Mouse (Mus musculus) large intestine, adult 2 months (tissue): Measurements from ENCODE around the gene Myog. TPM values are rescaled to one million over a fixed set of nuclear protein-coding genes. Genes with fewer than 3 reads are reported as not detected.
A peak's percentile ranks its signal among the peaks of the same experiment; 100 is the strongest.
"Not testable (repeated sequence)": the region's sequence is repeated elsewhere in the genome, so short reads cannot be mapped to it uniquely, and the experiment has no call there.

Source experiments
- DNase-seq: peaks from one replicate; pipeline ENCODE4 v3.0.0-alpha.2; 2012; ENCODE audit warnings: low read depth, low spot score
- WGBS: fragments of 180-500 bp; shearing (Covaris S2); methylation state at CpG from one replicate; pipeline ENCODE4 v1.1.7; 2018; 5-methylcytosine and 5-hydroxymethylcytosine counted together
- polyA plus RNA-seq: library from polyadenylated mRNA; depleted of rRNA; stranded (reverse); fragments of >200 nt; gene quantifications from 2 replicates; pipeline ENCODE4 v1.2.3, GENCODE M21; 2012; rRNA removed

The Myog gene
- not detected in 2 replicates for polyA plus RNA-seq

DNA sequence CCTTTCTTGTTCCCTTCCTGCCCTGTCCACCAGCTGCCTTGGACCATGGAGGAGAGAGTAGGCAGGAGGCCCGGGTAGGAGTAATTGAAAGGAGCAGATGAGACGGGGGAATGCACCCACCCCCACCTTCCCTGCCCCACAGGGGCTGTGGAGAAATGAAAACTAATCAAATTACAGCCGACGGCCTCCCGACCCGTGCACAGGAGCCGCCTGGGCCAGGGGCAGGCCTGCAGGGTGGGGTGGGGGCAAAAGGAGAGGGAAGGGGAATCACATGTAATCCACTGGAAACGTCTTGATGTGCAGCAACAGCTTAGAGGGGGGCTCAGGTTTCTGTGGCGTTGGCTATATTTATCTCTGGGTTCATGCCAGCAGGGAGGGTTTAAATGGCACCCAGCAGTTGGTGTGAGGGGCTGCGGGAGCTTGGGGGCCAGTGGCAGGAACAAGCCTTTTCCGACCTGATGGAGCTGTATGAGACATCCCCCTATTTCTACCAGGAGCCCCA is at the start of gene Myog:
Gene Myog, plus strand, starts transcription at position 392 of the 502 bp plus-strand sequence.
- WGBS = 72% methylated on average over 11 of the region's 11 CpGs

DNA sequence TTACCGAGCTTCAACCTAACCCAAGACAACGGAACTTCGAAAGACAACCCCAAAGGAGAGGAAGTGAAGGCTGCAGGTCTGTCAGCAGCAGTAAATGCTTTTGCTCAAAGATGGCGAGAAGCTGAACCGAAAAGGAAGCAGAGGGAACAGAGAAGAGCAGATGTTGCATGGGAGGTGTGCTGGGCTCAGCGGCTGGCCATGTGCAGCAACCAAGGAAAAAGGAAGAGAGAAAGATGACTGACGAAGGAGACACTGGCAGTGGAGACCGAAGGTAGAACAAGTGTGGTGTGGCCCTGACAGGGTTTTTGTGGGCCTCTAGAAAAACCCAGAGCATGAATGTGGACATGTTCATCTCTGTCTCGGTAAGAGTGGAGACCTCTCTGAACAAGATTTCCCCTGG is 49.1 kb upstream of the Myog start:
- no peak for DNase-seq
- WGBS = 84% methylated on average over 9 of the region's 9 CpGs

More for the DNA sequence above, at the start of gene Myog:
- no peak for DNase-seq

DNA sequence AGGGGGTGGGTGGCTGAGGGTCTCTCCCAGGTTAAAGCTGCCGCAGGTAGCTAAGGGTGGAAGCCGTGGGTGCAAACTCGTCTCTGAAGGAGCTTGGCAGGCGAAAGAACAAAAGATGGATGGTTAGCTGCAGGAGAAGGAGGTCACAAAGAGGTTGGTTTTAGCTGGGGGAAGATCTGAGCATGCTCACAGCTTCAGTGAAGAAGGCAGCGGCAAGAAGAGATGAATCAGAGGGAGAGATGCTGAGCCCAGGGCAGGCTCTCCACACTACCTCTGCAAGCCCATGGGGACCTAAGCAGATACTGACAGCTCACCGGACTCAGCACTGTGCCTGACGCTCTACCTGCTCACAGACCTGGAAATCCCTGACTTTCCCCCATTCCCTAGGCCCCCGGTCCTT is 48.5 kb upstream of the Myog start:
- WGBS = 85% methylated on average over 8 of the region's 8 CpGs
- DNase-seq = no peak

DNA sequence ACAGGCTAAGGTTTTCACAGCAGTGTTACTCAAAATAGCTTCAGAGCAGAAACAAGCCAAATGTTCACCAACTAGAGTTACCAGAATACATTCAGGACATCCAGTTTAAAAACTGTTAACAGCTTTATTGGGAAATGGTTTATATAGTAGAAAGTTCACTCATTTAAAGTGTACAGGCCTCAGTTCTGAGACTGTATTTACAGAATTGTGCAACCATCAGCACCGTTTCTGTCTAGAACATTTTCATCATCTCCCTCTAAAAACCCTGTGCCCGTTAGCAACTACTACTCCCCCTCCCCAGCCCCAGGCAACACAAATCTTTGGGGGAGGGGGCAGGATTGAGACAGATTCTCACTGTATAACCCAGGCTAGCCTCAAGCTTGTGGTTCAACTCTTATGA is 47.5 kb upstream of the Myog start:
- DNase-seq = no peak
- 63% methylated on average over 2 of the region's 2 CpGs for WGBS

DNA sequence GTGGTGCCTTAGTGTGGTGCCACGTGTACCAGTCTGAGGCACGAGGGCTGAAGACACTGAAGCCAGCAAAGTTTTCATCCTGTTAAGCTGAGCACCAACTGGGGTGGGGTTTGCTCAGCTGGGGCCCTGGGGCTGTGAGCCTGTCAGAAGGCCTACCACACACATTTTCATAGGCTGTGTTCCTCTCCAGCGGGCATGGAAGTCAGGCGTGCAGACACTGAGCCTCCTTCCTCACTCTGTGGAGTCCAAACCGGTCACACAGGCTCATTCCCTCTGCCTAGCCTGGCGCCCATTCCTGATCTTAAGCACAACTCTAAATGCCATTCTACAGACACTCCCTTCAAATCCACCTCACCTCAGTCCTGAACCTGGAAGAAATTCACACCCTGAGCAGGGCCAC is 46.3 kb upstream of the Myog start:
- WGBS = 48% methylated on average over 6 of the region's 6 CpGs
- no peak for DNase-seq

DNA sequence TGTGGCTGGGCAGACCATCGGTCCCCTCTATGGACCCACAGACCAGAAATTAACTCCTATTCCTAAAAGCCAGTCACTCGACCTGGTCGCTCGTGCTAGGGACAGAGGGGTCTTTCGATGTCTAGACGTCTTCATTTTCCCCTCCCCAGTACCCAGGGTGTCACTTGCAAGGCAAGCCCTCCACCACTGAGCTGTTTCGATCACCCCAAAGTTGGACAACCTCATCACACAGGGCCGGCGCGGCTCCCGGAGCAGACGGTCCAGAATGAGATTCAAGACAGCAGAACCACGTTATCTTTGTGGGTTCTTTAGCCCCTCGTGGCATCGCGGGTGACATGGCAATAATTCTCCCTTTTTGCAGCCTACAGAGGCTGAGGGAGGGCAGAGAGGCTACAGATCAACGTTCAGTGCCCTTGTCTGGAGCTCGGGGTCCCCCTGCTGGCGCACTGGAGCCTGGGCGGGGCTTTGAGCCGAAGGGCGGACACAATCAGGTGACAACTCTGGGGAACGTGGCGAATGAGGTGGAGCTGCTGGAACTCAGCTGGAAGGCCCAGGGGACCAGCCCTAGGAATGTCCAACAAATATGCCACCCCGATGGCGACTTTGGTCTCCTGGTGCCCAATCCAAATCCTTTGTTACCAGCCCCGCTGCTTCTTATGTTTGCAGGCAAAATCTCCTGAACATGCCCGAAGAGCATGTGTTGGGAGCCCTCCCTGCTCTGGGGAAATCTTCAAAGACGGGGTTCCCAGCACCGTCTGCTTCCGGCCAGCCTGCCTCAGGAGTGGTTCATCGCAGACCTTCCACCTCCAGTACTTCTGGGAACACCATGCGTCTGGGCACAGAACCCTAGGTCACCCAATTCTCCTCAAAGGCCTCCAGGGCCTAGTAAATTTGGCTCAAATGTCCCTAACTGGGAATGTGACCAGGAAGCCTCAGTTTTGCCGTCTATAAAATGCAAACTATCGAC is 45.6 kb upstream of the Myog start:
- DNase-seq = peak; percentile 65
- 24% methylated on average over 35 of the region's 35 CpGs for WGBS

DNA sequence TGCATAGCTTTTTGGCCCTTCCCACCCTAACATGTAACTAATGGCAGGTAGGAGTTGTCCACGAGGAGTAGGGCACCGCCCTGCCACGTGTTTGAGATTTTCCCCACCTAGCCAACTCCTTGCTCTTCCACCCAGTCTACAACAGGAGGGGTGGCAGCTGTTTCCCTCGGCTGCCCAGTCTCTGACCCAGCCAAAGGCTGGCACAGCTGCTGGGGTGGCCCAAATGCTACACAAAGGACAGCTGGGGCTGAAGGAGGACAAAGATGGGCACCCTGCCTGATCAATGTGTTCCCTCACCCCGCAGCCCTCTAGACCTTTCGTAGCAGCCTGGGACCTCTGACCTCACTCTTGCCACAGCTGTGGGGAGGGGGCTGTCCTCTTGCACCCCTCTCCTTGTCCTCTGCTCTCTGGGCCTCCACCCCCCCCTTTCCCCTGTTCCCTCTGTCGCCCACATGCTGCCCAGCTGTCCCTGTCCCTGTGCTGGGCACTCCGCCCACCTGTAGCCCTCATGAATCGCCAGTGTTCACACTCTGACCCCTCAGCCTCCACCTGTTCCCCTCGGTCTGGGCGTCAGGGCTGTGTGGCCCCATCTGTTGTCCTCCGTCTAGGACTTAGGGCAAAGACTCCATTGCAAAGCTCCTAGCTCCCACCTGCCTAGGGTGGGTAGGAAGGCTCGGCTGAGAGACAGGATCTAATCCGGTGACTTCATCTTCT is 44.6 kb upstream of the Myog start:
- 67% methylated on average over 14 of the region's 14 CpGs for WGBS
- DNase-seq = no peak

DNA sequence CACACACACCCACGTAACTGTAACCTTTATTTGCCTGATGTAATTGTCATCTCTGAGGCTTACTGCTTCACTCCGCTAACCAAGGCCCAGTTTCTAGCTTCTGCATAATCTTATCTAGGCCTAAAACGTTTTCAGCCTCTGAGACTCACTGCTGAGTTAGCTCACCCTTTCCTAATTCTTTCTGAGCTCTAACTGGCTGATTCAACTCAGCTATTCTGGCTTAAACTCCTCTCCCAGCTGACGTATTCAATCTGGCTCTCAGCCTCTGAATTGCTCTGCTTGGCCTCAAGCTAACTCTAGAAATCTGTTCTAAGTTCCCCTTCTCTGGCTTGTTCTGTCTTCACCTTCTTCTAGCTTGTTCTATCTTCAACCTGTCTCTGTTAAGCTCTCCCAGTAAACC is 43.2 kb upstream of the Myog start:
- no peak for DNase-seq
- WGBS = 63% methylated on average over 4 of the region's 4 CpGs

DNA sequence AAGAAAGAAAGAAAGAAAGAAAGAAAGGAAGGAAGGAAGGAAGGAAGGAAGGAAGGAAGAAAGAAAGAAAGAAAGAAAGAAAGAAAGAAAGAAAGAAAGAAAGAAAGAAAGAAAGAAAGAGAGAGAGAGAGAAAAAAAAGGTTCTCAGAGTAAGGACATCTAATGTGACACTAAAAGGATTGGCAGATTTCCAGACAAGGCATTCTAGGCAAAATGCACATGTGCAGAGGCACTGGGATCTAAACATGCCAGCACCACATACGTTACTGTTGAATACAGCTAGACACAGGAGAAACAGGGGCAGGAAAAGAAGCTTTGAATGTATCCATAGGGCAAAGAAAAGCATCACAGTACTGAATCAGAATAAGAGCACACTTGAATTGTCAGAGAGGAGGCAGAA is 40.1 kb upstream of the Myog start:
- not testable (repeated sequence) for DNase-seq
- 97% methylated on average over 1 of the region's 1 CpGs for WGBS

DNA sequence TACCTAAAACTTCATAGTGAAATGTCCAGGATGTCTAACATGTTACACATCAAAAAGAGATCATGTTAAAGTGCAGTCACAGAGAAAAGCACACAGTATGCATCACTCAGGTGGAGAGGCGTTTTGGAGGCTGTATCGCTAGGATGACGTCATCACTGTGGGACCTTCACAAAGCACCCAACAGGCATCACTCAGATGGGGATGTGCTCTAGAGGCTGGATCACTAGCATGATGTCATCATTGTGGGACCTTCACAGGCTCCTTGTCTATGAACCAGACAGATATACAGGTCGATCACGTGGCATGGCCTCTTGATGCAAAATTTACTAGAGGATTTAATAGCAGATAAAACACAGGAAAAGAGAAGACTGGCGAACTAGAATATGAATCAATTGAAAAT is 25.4 kb upstream of the Myog start:
- 90% methylated on average over 6 of the region's 6 CpGs for whole genome bisulfite sequencing
- DNase-seq = no peak

DNA sequence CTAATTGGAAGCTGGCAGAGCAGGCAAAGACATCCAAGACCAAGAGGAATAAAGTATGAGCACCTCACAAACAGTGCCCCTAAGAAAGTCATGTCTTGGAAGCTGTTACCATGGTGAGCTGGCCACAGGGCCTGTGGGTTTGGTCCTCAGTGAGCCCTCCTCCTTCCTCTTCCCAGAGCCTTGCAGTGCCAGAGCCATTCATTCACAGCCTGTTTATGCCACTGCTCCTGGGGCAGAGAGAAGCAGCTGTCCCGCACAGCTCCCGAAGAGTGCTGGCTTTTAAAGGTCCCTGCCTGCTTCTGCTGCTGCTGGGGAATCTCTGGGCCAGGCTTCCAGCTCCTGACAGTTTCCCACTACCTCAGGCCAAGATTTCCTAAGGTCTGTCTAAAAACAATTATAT is 24.0 kb upstream of the Myog start:
- WGBS = 54% methylated on average over 2 of the region's 2 CpGs
- DNase-seq = no peak

DNA sequence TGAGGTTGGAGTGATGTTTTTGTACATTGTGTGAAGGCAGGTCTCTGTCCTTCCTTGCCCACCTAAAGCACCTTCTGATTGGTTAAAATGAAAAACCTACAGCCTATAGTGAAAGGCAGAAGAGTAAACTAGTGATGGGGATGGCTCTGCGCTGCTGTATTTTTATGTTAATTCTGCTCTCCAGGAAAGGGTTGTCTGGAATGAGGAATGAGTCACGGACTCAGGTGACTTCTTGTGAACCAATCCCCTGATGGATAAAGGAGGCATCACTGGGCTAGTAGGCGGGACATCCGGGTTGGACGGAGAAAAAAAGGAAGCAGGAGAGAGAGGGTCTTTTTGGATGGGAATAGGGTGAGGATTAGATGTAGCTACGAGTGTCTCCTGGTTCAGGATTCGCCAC is 19.8 kb upstream of the Myog start:
- WGBS = 83% methylated on average over 7 of the region's 7 CpGs
- no peak for DNase-seq

DNA sequence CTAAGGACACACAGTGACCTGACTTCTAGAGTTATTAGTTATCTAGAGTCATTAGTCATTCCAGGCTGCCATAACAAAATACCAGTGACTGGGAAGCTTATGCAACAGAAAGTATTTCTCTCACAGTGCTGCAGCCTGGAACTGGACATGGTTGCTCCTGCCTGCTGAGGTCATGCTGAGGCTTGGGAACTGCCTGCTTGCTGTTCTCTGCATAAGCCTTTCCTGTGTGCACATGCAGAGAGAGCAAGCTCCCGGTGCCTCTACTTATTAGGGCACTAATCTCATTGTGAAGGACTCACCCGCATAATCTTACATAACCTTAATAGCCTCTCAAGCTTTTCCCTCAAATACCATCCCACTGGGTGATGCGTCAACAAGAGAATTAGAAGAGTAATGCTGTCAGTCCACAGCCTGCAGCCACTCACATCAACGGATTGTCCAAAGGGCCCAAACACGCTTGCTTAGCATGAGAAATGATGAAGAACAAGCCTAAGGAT is 17.0 kb upstream of the Myog start:
- DNase-seq = no peak
- WGBS = 77% methylated on average over 5 of the region's 5 CpGs

DNA sequence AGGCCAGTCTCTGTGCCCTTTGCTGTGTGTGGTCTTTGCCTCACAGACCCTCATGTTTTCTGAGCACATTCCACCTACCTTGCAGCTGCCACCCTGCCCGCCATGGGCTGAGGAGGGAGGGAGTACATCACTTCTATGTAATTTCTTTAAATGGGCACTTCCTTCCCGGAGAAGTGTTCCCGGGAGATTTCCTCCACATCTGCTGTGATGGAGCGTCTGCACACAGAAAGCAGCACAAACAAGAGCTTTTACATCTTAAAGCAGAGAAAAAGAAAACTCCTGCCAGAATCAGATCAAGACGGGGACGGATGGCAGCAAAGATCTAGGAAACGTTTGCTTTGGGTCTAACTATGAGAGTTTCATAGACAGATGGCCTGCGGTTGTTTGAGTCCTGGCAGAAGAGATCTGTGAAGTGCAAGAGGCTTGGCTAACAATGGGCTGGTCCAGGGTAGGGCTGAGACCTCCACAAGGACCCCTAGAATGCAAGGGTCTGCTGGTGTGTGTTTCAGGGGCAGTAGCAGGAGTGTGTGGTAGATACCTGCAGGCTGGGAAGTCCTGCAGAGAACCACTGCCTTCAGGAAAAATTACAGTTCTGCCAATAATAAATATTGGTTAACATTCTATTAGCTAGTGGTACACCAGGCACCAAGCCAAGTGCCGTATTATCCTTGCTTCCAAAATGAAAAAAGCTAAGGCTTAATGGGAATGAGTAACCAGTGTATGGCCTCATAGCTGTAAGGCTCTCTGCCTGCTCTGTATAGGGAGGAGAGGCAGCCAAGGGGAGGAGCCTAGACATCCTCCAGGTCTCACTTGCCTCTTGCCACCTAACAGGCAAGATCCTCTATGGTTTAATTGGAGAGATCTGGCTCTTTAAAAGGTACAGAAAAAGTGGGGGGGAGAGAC is 16.0 kb upstream of the Myog start:
- 53% methylated on average over 9 of the region's 9 CpGs for WGBS
- DNase-seq = no peak

DNA sequence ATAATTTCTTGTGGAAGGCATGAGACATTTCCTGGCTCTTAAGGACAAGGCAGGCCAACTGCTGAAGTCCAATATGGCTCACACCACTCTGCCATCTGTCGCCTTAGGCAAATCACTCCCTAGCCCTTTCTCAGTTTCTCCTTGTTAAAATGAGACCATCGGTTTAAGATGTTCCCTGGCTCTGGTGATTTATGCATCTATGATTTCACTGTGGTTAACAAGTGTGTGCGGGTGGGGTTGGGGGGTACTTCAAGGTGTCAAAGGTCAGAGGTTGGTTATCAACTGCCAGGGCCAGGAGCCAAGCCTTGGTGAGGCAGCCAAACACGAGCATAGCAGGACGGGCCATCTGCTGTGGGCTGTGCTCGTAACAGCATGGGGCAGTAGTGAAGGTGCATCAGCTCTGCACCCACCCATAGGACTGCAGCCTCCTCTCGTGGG is 15.3 kb upstream of the Myog start:
- no peak for DNase-seq
- 43% methylated on average over 7 of the region's 7 CpGs for WGBS

DNA sequence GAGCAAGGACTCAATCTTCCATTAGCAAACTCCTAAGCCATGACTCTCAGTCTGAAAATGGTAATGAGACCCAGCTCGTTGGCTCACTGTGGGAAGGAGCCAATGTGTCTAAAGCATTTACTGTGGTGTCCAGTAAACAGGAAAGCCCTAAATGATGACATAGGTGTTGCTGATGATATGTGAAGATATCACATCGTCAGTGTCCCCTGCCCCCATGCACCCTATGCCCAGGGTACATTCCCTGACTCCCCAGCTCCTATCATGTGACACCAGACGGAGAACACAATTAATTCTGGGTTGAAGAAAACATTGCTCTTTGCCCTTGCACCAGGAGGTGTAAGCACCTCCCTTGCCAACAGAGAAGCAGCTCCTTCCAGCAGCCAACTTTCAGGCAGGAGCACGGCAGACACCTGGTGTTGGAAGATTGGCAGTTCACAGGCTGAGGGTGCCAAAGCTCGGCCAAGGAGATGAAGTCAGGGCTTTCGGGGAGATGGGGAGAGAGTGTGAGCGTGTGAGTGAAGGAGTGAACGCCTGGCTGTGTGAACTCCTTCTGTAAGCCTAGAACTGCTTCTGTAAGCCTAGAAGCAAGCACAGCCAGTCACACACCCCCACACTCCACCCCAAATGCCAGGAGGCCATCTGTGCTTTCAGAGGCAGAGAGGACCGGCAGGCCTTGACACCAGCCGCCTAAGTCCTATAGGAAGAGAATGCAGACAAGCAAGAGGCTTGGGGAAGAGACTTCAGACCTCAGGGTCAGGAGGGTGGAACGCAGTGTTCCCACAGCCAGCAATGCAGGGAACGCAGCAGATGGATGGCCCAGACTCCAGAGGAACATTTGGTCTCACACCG is 13.9 kb upstream of the Myog start:
- no peak for DNase-seq
- WGBS = 63% methylated on average over 13 of the region's 13 CpGs

DNA sequence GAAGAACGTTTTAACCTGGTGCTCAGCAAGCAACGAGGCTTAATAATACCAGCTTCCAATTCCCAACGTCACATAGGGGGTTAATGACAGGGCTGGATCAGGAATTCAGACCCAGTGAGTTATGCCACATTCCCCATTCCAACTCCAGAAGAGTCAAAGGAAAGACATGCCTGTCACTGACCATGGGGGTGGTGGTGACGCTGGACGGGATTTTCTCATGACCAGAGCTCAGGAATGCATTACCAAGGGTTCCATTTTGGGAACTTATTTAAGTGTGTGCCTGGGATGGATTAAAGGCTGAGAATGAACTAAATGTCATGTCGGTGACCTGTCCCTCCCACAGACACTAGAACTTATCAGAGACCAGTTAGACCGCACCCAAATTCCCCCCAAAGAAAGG is 13.0 kb upstream of the Myog start:
- DNase-seq = no peak
- 87% methylated on average over 7 of the region's 7 CpGs for WGBS

DNA sequence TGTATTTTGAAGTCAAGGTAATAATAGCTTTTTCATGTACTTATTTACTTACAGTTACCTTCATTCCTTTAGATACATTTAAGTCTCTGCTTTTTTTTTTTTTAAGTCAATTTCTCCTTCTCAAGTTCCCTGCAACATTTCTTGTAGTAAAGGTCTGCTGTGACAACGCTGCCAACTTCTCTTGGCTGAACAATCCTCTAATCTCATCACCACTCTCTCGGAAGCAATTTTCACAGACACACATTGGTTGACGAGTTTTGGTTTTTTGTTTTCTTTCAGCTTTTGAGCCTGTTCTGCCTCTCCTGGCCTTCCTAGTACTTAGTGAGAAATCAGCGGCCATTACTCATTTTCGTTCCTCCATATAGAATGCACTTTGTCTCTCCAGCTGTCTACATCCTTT is 9.6 kb upstream of the Myog start:
- WGBS = 86% methylated on average over 5 of the region's 5 CpGs
- no peak for DNase-seq

DNA sequence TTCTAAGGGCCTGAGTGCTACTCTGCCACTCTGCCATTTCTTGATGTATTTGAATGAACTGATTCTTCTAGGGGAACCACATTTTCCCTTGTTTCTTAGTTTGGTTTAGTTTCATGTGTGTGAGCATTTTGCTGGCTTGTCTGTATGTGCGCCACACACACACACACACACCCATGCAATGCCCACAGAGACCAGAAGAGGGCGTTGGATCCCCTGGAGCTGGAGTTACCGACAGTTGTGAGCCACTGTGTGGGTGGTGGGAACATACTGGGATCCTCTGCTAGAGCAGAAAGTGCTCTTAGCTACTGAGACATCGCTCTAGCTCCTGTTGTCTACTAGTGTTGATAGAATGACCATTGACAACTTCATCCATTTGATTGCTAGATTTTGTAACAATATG is 8.2 kb upstream of the Myog start:
- 77% methylated on average over 4 of the region's 4 CpGs for WGBS
- DNase-seq = no peak
